Mouse (Mus musculus) forebrain, embryonic 13.5 days (tissue): ENCODE measurements at regions not wholly inside any gene's neighbourhood (a gene's known extent, or its start where the extent isn't known, plus 50 kb on each side); places are given as distances from the start of the nearest gene placed in this dataset.

Experiments
- ATAC-seq: fragments of 200-750 bp; cut with Nextera tagmentation; 2 replicates; pipeline ENCODE4 v1.8.0; 2017
- H3K27ac ChIP-seq: fragments of 300-500 bp; sonication (generic); 2 replicates; pipeline ENCODE4 v1.5.1; 2015; ENCODE audit warnings: inconsistent platforms, mild to moderate bottlenecking, moderate library complexity
- H3K27me3 ChIP-seq: fragments of 300-500 bp; sonication (generic); 2 replicates; pipeline ENCODE4 v1.6.1; 2015; ENCODE audit warnings: mild to moderate bottlenecking, inconsistent platforms
- H3K36me3 ChIP-seq: fragments of 300-500 bp; sonication (generic); 2 replicates; pipeline ENCODE4 v1.6.1; 2015; ENCODE audit warnings: mild to moderate bottlenecking, inconsistent platforms; ENCODE audit not compliant: poor library complexity, severe bottlenecking
- H3K4me1 ChIP-seq: fragments of 300-500 bp; sonication (generic); 2 replicates; pipeline ENCODE4 v1.6.1; 2015; ENCODE audit warnings: inconsistent platforms
- H3K4me2 ChIP-seq: fragments of 300-500 bp; sonication (generic); 2 replicates; pipeline ENCODE4 v1.6.1; 2015; ENCODE audit warnings: inconsistent platforms, mild to moderate bottlenecking, moderate library complexity
- H3K4me3 ChIP-seq: fragments of 300-500 bp; sonication (generic); 2 replicates; pipeline ENCODE4 v1.5.1; 2015; ENCODE audit warnings: mild to moderate bottlenecking, inconsistent platforms
- H3K9ac ChIP-seq: fragments of 300-500 bp; sonication (generic); 2 replicates; pipeline ENCODE4 v1.6.1; 2015; ENCODE audit warnings: mild to moderate bottlenecking, inconsistent platforms
- H3K9me3 ChIP-seq: fragments of 300-500 bp; sonication (generic); replicated peaks from 2 replicates; pipeline ENCODE4 v1.6.1; 2016; ENCODE audit warnings: inconsistent platforms
- WGBS: fragments of 180-500 bp; shearing (Covaris S2); methylation state at CpG from one replicate; pipeline ENCODE4 v1.1.7; 2015; 5-methylcytosine and 5-hydroxymethylcytosine counted together

- no peaks in the 10 kb centered on the region for H3K4me1 ChIP-seq
- WGBS: 87% methylated on average over 7 of the region's 7 CpGs
- H3K27me3 ChIP-seq: no peaks in the 10 kb centered on the region
- no peak overlapping the region for H3K4me2 ChIP-seq
- no peak overlapping the region for H3K4me3 ChIP-seq
- no peaks in the 10 kb centered on the region for H3K9me3 ChIP-seq
- H3K27ac ChIP-seq: no peak overlapping the region
- no peak for ATAC-seq
- H3K36me3 ChIP-seq: no peaks in the 10 kb centered on the region
- no peak overlapping the region for H3K9ac ChIP-seq
These were observed 54.6 kb upstream of the Nampt start for GRCm38 (mm10) chr12:32764747-32765146.

- H3K4me1 ChIP-seq: no peaks in the 10 kb centered on the region
- no peak overlapping the region for H3K9ac ChIP-seq
- H3K4me3 ChIP-seq: no peak overlapping the region
- no peaks in the 10 kb centered on the region for H3K27me3 ChIP-seq
- no peak for ATAC-seq
- no peaks in the 10 kb centered on the region for H3K36me3 ChIP-seq
- H3K9me3 ChIP-seq: no peaks in the 10 kb centered on the region
- no peak overlapping the region for H3K4me2 ChIP-seq
- no peak overlapping the region for H3K27ac ChIP-seq
These were observed 53.5 kb upstream of the Nampt start for GRCm38 (mm10) chr12:32765861-32766260.

GRCm38 (mm10) chr12:32766575-32766974, 52.8 kb upstream of the Nampt start:
- Histone ChIP-seq H3K36me3 (no peaks in the 10 kb centered on the region), H3K4me2 (no peak overlapping the region), H3K9ac (no peak overlapping the region), H3K27me3 (no peaks in the 10 kb centered on the region), H3K4me3 (no peak overlapping the region), H3K27ac (no peak overlapping the region), H3K9me3 (no peaks in the 10 kb centered on the region), H3K4me1 (no peaks in the 10 kb centered on the region)
- WGBS: 87% methylated on average over 3 of the region's 3 CpGs
- ATAC-seq: no peak

GRCm38 (mm10) chr12:32767206-32768081, 51.9 kb upstream of the Nampt start:
- Histone ChIP-seq H3K4me2 (no peak overlapping the region), H3K27me3 (no peaks in the 10 kb centered on the region), H3K27ac (no peak overlapping the region), H3K4me3 (no peak overlapping the region), H3K9ac (no peak overlapping the region), H3K36me3 (no peaks in the 10 kb centered on the region), H3K9me3 (no peaks in the 10 kb centered on the region), H3K4me1 (no peaks in the 10 kb centered on the region)
- no peak for ATAC-seq
- 89% methylated on average over 7 of the region's 7 CpGs for WGBS

- 74% methylated on average over 3 of the region's 3 CpGs for WGBS
- no peaks in the 10 kb centered on the region for H3K4me1 ChIP-seq
- no peaks in the 10 kb centered on the region for H3K9me3 ChIP-seq
- H3K36me3 ChIP-seq: no peaks in the 10 kb centered on the region
- H3K27me3 ChIP-seq: no peaks in the 10 kb centered on the region
- no peak overlapping the region for H3K9ac ChIP-seq
- no peak overlapping the region for H3K4me3 ChIP-seq
- no peak for ATAC-seq
- no peak overlapping the region for H3K4me2 ChIP-seq
- H3K27ac ChIP-seq: no peak overlapping the region
These were observed 51.1 kb upstream of the Nampt start for GRCm38 (mm10) chr12:32768082-32768743.

- Histone ChIP-seq H3K36me3 (no peaks in the 10 kb centered on the region), H3K4me3 (no peak overlapping the region), H3K27ac (no peak overlapping the region), H3K9me3 (no peaks in the 10 kb centered on the region), H3K4me1 (no peaks in the 10 kb centered on the region), H3K4me2 (no peak overlapping the region), H3K27me3 (no peaks in the 10 kb centered on the region), H3K9ac (no peak overlapping the region)
- WGBS: 74% methylated on average over 3 of the region's 3 CpGs
- no peak for ATAC-seq
These were observed 50.4 kb upstream of the Nampt start for GRCm38 (mm10) chr12:32768744-32769535.
